Mouse (Mus musculus) ES-E14 (cell line): ENCODE results near the gene Mief1. TPM values are rescaled to one million over a fixed set of nuclear protein-coding genes. Genes with fewer than 3 reads are reported as not detected.

Source experiments
- DNase-seq: peaks from one replicate; pipeline ENCODE4 v3.0.0-alpha.2; 2013; ENCODE audit warnings: low read depth, low spot score
- H3K27ac ChIP-seq: 2 replicates; pipeline ENCODE4 v1.5.1; 2012; ENCODE audit warnings: low read depth, mild to moderate bottlenecking, low read length, moderate library complexity, mixed read lengths; ENCODE audit not compliant: poor library complexity, insufficient read depth, severe bottlenecking
- H3K36me3 ChIP-seq: 2 replicates; pipeline ENCODE4 v1.6.1; 2012; ENCODE audit warnings: mild to moderate bottlenecking, low read length, moderate library complexity, mixed read lengths; ENCODE audit not compliant: control insufficient read depth, poor library complexity, insufficient read depth, severe bottlenecking
- H3K4me1 ChIP-seq, 2 experiments: fragments of 150-350 bp in 1 of 2; sonication (generic) in 1 of 2; 2 replicates each; pipeline ENCODE4 v1.6.1; 2012; ENCODE audit warnings: low read length in 2 of 2, mild to moderate bottlenecking in 1 of 2, mixed read lengths in 1 of 2; ENCODE audit not compliant: control insufficient read depth in 2 of 2, insufficient read depth in 2 of 2, poor library complexity in 1 of 2
- H3K4me3 ChIP-seq, 2 experiments: fragments of 150-350 bp in 1 of 2; sonication (generic) in 1 of 2; 2 replicates each; pipeline ENCODE4 v1.5.1; 2012; ENCODE audit warnings: low read length in 2 of 2, low read depth in 1 of 2, mild to moderate bottlenecking in 1 of 2, mixed read lengths in 1 of 2; ENCODE audit not compliant: insufficient read depth in 1 of 2, poor library complexity in 1 of 2, severe bottlenecking in 1 of 2
- H3K9ac ChIP-seq: 2 replicates; pipeline ENCODE4 v1.6.1; 2012; ENCODE audit warnings: low read depth, mild to moderate bottlenecking, low read length, mixed read lengths; ENCODE audit not compliant: poor library complexity, insufficient read depth, severe bottlenecking
- H3K9me3 ChIP-seq: fragments of 150-350 bp; sonication (generic); 2 replicates; pipeline ENCODE4 v1.6.1; 2012; ENCODE audit warnings: low read depth, mild to moderate bottlenecking, low read length; ENCODE audit not compliant: control insufficient read depth, insufficient read depth
- CHD2 ChIP-seq: IDR thresholded peaks from 2 replicates; pipeline ENCODE4 v1.6.1; 2014; ENCODE audit warnings: mild to moderate bottlenecking, low read depth, low read length, inconsistent platforms
- HCFC1 ChIP-seq: IDR thresholded peaks from 2 replicates; pipeline ENCODE4 v1.6.1; 2012; ENCODE audit warnings: low read length, inconsistent platforms, borderline replicate concordance; ENCODE audit not compliant: insufficient read depth
- MAFK ChIP-seq: IDR thresholded peaks from 2 replicates; pipeline ENCODE4 v1.6.1; 2014; ENCODE audit warnings: mild to moderate bottlenecking, low read depth, low read length, inconsistent platforms; ENCODE audit not compliant: insufficient read depth
- ZC3H11A ChIP-seq: IDR thresholded peaks from 2 replicates; pipeline ENCODE4 v1.6.1; 2012; ENCODE audit warnings: low read depth, mild to moderate bottlenecking, inconsistent platforms, low read length, borderline replicate concordance
- ZNF384 ChIP-seq: IDR thresholded peaks from 2 replicates; pipeline ENCODE4 v1.6.1; 2012; ENCODE audit warnings: low read depth, low read length, inconsistent platforms
- in situ Hi-C, 2 experiments: fragments of 600-800 bp; cut with MboI; formaldehyde crosslinking; loops; one replicate each; pipeline ENCODE4 v1.15.1; 2025; ENCODE audit warnings: low sequenced_read_pairs in 2 of 2, inconsistent platforms in 1 of 2; ENCODE audit not compliant: unreplicated experiment in 2 of 2
- total RNA-seq: library from RNA; depleted of rRNA; stranded (reverse); fragments of 300-350 nt; gene quantifications from 2 replicates; pipeline ENCODE4 v1.2.3, GENCODE M21; 2012

Gene Mief1
- total RNA-seq, 1 experiment, result 57.7 TPM

- Histone ChIP-seq H3K4me3 (no peak overlapping the region), H3K9me3 (no peaks in the 10 kb centered on the region), H3K36me3 (no peaks in the 10 kb centered on the region), H3K27ac (no peak overlapping the region), H3K9ac (no peak overlapping the region), H3K4me1 (peaks cover 0 to 1% of the 10 kb centered on the region in 2 experiments; a peak in 1 of 4 replicates)
- no peak for TF ChIP-seq ZC3H11A
- TF ChIP-seq HCFC1, result no peak
- no peak for TF ChIP-seq ZNF384
- TF ChIP-seq CHD2, result no peak
- TF ChIP-seq MAFK, result no peak
- in situ Hi-C loops, result no loop called here
- no peak for DNase-seq
These were observed 43.3 kb downstream of the Mief1 start for GRCm38 (mm10) chr15:80277107-80277506.

- no peak overlapping the region for H3K9ac ChIP-seq
- H3K4me3 ChIP-seq, result no peak overlapping the region
- DNase-seq, result peak; percentile 72
- H3K4me1 ChIP-seq, result peaks cover 0 to 1% of the 10 kb centered on the region in 2 experiments; a peak in 1 of 4 replicates
- no peak overlapping the region for H3K27ac ChIP-seq
- H3K9me3 ChIP-seq, result no peaks in the 10 kb centered on the region
- in situ Hi-C loops, result no loop called here
- no peak for TF ChIP-seq ZC3H11A
- 0 out of 2 replicates have a peak, but pooled peaks have one; percentile 13 for TF ChIP-seq MAFK
- no peaks in the 10 kb centered on the region for H3K36me3 ChIP-seq
These were observed 43.8 kb downstream of the Mief1 start for GRCm38 (mm10) chr15:80277625-80278024.

DNA sequence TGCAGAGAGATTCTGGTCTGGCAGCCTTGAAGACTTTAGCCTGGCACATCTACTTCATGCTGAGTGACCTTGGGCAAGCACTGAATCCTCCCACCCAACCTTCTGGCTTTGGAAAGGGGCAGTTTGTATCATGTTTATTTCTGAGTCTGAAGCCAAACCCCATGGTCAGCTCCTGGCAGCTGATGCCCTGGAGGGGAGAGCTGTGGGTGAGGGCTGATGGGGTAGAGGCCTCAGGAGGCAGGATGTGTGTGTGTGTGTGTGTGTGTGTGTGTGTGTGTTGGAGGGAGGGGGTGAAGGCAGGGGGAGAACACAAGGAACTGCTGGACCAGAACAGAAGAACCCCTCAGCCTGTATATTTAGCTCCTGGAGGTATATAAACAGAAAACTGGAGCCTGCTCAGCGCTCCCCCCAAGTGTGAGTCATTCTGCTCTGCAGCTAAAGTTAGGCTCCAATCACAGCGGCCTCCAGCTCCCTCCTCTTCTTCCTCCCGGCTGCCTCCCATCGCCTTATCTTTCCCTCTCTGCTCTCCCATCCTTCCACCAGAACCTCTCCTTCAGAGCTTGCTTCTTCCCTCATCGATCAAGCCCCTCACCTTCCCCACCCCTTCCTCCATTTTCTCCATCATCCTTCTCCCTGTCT is 44.4 kb downstream of the Mief1 start:
- H3K9me3 ChIP-seq, result no peaks in the 10 kb centered on the region
- no peak overlapping the region for H3K4me3 ChIP-seq
- H3K27ac ChIP-seq, result no peak overlapping the region
- peaks cover 0 to under 1% of the 10 kb centered on the region in 2 experiments; a peak in 1 of 4 replicates for H3K4me1 ChIP-seq
- in situ Hi-C loops, result no loop called here
- TF ChIP-seq ZC3H11A (no peak), HCFC1 (no peak), CHD2 (no peak), MAFK (no peak), ZNF384 (no peak)
- H3K9ac ChIP-seq, result no peak overlapping the region
- DNase-seq, result no peak
- H3K36me3 ChIP-seq, result no peaks in the 10 kb centered on the region

DNA sequence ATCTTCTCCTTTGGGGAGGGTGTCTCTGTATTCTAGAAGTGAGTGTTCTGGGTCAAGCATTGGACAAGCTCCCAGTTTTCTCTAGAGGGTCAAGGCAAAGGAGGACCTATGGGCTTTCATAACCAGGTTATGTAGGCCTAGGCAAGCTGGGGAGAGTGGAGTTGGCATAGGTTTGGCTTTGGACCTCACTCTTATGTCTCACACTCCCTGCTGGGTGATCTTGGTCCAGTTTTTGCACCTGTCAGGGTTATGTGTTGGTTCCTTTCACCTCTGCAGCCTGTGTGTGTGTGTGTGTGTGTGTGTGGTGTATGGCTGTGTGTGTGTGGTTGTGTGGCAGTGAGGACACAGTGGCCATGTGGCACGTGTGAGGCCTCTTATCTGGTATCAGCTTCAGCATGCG is 45.2 kb downstream of the Mief1 start:
- no peak for DNase-seq
- no peaks in the 10 kb centered on the region for H3K36me3 ChIP-seq
- no peak overlapping the region for H3K9ac ChIP-seq
- no peak for TF ChIP-seq MAFK
- no peak for TF ChIP-seq HCFC1
- no peak for TF ChIP-seq ZNF384
- no peak for TF ChIP-seq ZC3H11A
- TF ChIP-seq CHD2, result no peak
- H3K4me3 ChIP-seq, result no peak overlapping the region
- in situ Hi-C loops, result no loop called here
- H3K9me3 ChIP-seq, result no peaks in the 10 kb centered on the region
- no peak overlapping the region for H3K27ac ChIP-seq
- no peaks in the 10 kb centered on the region for H3K4me1 ChIP-seq
